Mouse (Mus musculus) ovary, postnatal 14 days (tissue): ENCODE results near the gene Psmc3ip.

Experiments used
- DNase-seq: peaks from one replicate; pipeline ENCODE4 v3.0.0; 2022; ENCODE audit warnings: low spot score

Gene Psmc3ip

DNA sequence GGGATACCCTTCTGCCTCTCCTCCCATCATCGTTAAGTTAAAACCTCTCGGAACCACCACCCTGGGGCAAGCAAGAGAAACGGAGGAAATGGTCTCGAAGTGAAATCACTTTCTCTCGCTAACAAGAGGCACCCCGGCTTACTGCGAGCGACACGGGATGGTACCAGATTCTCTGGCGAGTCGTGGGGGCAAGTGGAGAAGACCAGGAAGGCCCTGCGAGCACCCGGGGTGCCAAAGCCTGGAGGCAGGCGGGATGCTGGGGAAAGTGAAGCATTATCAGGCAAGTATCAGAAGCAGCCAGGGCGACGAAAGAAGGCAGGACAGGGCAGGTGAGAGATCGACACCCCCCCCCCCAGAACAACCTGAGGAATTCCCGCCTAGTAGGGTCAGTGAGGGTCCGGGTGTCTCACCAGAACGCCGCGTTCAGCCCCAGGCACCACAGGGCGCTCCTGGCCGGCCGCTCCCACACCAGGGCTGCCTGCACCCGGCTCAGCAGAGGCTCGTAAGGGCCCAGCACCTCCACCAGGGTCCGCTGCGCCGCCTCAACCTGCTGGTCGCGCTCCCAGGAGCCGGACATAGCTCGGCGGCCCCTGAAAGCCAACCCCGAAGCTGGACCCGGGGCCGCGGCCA is 24.0 kb upstream of the Psmc3ip start:
- no peak for DNase-seq

DNA sequence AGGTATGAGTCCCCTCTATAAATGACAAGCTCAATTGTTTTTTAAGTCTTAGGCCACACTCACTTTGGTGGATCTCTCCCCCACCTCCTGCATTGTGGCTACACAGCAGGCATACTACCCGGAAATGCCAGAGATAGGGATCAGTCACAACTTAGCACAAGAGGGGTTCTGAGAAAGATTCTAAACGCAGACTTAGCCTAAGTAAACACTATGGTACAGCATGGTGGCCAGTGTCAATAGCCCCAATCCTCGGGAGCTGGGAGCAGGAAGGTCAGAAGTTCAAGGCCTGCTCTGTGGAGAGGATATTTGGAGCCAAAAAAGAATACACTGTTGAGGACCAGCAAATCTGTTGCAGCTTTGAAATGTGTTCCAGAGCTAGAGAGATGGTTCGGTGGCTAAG is 22.9 kb upstream of the Psmc3ip start:
- DNase-seq: no peak

DNA sequence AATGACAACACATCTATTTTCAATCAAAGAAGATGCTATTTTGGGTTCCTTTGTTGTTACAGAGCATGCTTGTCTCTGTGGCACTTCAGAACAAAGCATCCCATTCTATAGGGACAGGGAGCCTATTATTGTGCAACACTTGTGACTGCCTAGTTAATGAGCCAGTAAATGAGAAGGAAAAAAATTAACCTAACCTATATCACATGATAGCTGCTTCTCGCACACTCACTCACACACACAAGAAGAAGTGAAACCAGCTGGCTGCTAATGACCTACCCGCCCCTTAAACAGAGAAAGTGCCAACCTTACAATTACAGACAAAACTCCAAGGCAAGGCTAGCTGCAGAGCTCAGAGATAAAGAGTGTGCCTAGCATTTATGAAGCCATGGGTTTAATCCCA is 20.3 kb upstream of the Psmc3ip start:
- DNase-seq: no peak

DNA sequence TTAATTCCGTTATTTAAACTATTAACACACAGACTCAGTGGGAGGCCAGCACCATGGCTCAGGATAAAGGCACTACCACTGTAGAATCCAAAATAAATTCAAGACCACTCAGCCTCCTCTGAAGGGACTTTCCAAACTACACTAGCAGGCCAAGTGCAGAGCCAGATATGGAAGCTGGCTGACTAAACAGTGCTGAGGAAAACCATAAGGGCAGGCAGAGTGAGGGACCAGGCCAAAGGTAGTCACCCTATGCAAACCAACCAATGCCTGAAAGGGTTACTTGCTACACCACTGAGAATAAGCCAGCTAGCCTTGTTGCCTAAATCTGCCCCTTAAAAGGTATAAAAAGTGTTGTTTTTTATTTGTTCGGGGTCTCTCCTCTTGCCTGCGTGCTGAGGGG is 16.9 kb upstream of the Psmc3ip start:
- DNase-seq: no peak

DNA sequence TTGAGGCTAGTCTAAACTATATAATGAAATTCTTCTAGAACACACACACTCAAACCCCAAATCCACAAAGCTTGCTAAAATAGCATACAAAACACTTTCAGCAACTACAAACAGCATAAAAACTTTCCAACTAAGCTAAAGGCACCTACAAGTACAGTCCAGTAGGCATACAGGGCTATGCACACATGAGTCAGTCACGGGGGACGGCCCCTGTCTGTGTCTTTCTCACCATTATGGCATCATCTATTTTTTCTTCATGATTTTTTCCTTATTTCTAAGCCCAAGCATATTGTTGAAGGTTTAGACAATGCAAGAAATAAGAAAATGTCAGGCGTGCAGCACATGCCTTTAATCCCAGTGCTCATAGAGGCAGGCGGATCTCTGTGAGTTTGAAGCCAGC is 15.9 kb upstream of the Psmc3ip start:
- no peak for DNase-seq

DNA sequence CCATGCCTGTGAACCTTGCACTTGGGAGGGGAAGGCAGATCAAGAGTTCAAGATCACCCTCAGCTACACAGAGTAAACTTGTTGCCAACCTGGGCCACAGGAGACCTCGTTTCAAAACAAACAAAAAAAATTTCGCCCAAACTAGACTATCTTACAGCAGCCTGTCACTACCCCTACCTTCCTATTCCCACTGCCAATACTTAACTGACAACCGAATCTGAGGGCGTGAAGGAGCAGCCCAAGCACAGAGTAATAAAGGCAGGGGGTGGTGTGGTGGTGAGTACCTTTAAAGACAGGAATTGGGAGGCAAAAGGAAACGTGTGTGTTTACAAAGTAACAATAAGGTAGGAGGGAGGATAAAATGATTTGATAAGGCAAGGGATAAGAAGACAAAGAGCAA is 15.5 kb upstream of the Psmc3ip start:
- DNase-seq: no peak

DNA sequence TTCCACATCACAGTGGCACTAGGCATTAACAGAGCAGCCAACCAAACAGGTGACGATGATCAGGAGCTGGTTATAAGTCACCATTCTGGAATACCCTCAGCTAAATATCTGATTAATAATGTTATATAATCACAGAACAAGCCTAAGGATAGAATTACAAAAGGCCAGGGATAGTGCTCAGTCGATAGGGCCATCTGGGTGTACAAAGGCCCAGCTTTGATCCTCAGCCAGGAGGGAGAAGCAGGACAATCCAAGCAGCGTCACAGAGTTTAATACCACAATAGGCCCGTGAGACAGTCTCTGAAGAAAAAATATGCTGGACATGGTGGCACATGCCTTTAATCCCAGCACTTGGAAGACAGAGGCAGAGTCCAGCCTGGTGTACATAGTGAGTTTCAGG is 14.1 kb upstream of the Psmc3ip start:
- DNase-seq: no peak

DNA sequence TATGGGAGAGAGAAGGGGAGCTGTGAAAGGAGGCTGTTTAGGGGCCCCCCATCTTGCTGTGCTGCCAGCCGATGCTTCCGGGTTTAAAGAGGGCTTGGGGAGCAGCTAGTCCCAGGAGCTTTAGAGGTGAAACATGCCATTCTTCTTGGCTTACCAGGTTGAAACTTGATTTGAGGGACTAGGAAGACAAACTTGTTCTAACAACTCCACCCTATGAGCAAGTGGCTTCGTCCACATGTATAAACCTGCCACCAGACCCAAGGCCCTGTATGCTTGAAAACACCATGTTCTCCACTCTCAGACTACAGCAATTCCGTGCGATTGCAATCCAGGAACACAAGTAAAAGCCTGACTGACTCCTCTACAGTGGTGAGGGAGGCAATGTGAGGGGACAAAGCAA is 7.8 kb upstream of the Psmc3ip start:
- DNase-seq: no peak

DNA sequence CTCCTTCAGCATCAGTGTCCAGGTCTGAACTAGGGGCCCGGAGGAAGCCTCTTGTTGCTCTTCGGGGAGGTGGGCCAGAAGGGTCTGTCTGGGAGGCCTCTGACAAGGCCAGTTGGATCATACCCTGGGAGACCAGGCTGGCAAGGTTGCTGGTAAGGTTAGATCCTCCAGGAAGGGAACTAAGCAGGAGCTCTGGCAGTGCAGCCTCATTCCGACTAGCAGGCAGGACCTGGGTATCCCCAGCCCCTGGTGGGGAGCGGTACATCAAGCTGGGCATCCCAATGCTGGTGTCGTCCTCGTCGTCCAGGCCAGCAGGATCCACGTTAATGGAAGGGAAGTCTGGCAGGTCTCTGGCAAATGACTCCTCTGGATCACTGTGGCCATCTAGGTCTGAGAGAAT is 3.0 kb upstream of the Psmc3ip start:
- DNase-seq: no peak

DNA sequence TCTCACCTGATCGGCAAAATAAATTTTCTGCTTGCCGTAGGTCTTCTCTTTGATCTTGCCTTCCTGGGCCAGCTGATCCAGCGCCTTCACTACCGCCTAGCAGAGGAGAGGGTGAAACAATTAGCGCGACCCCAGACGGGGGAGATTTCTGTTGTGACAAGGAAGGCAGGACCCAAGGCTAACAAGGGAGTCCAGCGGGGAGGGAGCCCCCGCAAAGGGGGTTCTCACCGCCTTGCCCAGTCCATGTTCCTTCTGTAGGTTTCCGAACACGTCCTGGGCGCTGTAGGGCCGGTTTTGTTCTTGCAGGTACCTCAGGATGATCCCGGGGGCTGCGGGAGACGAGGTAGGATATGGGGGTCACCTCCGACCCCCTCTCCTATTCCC is 314 bp downstream of the Psmc3ip start:
- DNase-seq: no peak

DNA sequence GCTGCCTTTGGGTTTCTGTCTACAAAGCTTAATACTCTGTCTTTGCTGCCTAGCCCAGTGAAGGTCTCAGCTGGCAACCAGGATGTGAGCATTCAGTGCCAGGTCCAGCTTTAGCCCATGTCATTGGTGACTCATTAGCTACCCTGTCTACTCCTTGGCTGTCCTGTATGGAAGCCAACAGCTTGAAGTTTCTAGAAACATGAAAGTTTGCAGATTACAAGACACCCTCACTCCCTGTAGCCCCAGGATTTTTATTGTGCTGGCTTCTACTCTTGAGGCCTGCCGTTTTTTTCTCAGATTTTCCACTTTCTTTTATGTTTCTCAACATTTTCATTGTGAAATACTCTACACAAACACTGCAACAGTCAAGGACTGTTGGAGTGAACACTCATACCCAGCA is 5.3 kb downstream of the Psmc3ip start:
- no peak for DNase-seq

DNA sequence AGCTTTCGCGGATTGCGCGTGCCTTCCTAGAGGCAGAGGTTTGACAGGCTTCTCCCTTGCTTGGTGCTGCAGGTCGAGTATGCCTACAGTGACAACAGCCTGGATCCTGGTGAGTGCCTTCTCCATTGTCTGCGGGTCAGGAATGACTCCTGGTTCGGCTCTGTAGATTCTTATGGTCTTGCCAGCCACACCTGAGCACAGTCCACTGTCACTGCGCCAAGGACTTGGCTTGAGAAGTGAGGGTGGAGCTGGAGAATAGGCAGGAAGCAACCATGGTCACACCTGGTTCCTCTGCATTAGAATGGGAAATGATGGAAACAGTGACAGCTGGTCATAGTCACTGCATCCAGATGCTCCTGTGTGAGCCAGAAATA is 7.6 kb downstream of the Psmc3ip start:
- no peak for DNase-seq

DNA sequence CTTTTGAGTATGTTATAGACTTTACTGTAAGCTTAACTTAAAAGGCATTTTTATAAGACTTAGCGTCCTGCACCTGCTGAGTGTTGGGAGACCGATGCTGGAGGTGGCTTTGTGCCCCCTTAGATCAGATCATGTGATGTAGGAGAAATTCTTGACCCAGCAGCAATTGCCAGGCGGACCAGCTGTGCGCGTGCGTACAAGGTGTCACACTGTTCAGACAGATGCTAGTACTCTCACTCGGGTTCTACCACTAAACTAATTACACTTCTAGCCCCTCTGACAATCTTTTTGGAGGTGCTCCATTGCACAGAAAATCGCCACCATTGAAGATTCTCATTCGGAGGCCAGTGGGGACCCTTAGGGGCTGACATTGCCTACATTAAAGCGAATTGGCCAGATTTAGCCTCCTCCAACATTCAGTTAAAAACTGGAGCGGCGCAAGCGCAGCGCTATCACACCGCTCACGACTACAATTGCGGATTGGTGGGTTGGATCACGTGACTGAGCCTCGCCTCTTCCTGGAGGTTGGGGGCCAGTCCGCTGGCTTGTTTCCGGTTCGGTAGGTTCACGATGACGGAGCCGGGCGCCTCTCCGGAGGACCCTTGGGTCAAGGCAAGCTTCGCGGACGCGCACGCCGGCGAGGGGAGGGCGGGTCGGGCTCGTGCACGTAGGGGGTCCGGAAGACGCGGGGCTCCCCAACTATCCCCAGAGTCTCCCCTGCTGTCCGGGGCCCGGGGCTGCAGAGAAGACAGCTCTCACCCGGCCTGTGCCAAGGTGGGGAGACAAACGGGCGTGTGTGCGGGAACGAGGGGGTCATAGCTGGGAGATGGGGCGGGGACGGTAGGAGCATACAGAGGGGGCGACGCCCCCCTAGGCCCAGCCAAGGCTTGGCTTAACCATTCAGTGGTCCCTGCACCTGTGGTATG is 8.2 kb downstream of the Psmc3ip start, which contains the start of gene Mlx:
TSS of gene Mlx (plus strand) at position 522 of the 926 bp plus-strand sequence.
- DNase-seq: peak; percentile 74

DNA sequence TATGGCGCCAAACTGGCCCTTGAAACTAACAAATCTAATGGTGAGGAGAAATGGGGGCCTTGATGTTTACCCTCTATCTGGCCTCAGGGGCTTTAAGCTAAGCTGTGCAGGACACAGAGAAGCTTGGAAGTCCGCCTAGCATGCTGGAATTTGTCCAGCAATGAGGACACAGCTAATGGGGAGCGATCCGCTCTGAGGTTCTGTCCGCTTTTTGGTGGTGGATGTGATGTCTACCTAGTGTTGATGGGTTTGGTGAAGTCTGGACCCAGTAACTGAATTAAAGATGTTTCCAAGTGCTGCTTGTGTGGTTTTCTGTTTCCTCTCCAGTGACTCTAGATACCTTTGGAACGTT is 8.9 kb downstream of the Psmc3ip start:
- no peak for DNase-seq

DNA sequence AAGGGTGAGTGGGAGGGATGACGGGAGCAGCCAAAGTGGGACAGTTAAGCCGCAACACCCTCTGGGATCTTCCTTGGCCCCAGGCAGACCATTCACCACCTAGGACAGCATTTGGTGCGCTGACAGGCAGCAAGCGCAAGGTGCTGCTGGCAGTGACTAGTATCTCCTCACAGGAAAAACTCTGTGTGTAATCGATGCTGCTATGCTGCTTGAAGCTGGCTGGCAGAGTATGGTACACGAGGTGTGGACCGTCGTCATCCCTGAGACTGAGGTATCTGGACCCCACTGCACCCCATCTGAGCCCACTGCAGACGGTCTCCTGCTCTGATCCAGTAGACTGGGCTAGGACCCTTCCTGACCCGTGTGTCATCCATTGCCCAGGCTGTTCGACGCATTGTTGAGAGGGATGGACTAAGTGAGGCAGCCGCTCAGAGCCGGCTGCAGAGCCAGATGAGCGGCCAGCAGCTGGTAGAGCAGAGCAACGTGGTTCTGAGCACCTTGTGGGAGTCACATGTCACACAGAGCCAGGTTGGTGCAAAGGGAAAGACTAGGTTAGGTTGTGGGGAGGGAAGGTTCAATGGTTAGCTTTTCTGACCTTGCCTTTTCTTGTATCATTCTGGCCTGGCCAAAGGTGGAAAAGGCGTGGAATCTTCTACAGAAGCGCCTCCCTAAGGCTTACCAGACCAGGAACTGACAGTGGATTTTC is 9.5 kb downstream of the Psmc3ip start:
- no peak for DNase-seq

DNA sequence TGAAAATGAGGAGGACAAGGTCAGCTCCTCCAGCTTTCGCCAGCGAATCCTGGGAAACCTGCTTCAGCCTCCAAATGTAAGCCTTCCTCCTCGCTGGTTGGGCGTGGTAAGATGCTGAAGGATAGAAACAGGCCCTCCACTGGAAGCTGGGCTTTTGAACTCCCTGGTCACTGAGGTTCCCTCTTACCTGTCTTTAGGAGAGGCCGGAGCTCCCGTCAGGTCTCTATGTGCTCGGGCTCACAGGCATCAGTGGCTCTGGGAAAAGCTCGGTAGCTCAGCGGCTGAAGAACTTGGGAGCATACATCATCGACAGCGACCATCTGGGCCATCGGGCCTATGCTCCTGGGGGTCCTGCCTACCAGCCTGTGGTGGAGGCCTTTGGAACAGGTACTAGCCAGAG is 10.4 kb downstream of the Psmc3ip start:
- DNase-seq: no peak

DNA sequence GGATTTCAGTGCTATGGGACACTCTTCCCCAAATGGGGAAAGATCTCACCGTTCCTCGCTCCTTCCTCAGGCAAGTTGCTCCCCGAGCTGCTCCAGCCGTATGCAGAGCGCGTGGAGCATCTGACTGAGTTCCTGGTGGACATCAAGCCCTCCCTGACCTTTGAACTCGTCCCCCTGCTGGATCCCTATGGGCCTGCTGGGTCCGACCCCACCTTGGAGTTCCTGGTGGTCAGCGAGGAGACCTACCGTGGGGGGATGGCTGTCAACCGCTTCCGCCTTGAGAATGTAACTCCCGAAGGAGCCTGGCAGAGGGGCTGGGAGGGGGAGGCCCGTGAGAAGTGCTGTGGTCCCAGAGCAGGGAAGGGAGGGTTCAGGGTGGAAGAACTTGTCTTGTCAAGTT is 11.0 kb downstream of the Psmc3ip start:
- no peak for DNase-seq

DNA sequence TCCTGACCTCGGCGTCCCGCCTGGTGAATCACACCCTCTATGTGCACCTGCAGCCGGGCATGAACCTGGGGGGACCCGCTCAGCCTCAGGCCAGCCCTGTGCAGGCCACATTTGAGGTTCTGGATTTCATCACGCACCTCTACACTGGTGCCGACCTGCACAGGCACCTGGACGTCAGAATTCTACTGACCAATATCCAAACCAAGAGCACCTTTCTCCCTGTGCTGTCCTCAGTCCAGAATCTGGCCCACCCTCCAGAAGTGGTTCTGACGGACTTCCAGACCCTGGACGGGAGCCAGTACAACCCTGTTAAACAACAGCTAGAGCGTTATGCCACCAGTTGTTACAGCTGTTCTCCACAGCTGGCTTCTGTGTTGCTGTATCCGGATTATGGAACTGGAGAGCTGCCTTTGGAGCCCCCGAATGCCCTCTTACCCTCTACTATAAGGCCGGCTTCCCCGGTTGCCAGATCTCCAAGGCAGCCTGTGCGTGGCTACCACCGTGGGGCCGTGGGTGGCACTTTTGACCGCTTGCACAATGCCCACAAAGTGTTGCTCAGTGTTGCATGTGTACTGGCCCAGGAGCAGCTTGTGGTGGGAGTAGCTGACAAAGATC is 12.0 kb downstream of the Psmc3ip start:
- DNase-seq: no peak

DNA sequence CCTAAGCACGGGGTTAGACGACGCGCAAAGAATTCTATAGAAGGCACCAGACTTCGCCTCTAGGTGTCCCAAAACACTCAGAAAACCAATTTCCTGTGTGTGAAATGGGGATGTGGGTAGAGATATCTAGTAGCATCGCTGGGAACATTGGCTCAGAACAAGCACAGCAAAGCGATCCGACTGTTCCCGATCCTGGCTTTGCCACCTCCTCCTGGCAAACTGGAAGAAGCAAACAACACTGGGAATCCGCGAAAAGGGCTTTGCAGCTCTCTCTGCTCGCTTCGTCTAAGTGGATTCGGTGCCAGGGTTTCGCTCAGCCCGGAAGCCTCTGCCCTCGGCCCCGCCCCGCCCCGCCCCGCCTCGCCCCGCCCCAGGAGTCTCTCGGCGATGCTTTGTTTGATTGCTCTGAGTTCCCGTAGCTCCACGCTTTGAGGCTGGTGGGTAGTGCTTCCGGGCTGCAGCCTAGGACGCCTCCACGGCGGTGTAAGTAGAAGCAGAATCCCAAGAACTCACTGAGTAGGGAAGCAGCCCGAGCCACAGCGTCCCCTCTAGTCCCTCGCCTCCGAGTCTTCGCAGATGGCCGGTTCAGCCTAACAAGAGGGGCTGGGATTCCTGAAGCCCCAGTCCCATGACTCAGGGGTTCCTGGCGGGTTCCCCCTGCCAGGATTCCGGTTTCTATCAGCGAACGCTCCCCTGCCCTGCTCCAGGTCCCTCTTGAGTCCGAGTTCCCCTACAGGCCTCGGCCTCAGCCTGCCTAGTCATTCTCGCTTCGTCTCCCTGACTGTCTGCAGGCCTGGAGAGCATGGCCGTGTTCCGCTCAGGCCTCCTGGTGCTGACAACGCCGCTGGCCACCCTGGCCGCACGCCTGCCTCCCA is 12.8 kb downstream of the Psmc3ip start, which contains the start of gene Coasy:
TSS of gene Coasy (plus strand) at position 358 of the 875 bp plus-strand sequence.
- peak; percentile 73 for DNase-seq

DNA sequence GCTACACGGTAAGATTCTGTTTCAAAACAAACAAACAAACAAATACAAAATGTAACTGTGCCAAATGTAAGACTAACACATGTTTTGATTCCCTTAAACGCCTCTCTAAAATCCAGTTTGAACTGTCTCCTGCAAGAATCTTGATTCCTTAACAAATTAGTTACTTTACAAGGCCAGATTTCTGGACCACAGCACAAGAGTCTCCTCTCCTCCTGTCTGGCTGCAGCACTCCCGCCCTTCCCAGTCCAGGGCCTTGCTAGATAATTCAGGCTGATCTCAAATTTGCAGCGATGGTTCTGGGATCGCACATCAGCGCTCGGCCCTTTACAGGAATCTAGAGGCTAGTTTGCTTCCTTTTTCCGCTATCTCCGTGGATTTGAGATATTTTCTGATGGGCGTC is 13.6 kb downstream of the Psmc3ip start:
- DNase-seq: no peak

DNA sequence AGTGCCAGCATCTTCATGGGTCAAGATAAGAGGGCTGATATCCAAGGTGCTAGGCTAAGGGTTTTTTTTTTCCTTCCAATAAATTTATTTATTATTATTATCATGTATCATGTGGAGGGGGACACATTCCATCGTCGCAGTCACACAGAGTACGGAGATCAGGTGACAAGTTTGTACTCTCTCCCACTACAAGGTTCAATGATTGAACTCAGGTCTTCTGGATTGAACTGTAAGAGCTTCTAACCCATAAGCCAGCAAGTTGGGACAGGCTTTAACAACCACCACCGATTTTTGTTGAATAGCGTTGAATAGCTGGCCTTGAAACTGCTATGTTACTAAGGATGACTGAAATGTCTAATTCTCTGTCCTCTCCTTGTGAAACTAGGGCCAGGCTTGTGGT is 14.8 kb downstream of the Psmc3ip start:
- DNase-seq: no peak

DNA sequence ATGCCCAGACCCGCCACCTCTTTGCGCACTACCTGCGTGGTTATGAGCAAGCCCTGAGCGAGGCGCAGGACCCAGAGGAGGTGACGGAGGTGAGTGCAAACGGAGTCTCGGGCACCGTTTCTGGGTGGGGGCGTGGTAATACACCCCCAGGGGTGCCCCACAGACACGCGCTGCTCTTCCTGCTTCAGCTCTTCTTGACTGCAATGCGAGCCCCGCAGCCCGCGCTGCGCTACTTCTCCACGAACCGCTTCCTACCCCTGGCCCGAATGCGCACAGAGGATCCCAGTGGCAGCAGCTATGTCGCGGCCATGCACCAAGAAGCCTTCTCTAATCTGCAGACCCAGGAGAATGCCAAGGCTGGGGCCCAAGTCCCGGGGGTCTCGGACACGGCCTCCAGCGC is 15.5 kb downstream of the Psmc3ip start:
- no peak for DNase-seq
